Mouse (Mus musculus) heart, embryonic 11.5 days (tissue): ENCODE data around the gene Cacna2d3. TPM values are rescaled to one million over a fixed set of nuclear protein-coding genes. Genes with fewer than 3 reads are reported as not detected.

Experiments
- ATAC-seq: fragments of 200-750 bp; cut with Nextera tagmentation; replicated peaks from 2 replicates; pipeline ENCODE4 v1.8.0; 2017; ENCODE audit warnings: moderate library complexity; ENCODE audit not compliant: insufficient number of reproducible peaks, low FRiP score, low TSS enrichment
- H3K27ac ChIP-seq: fragments of 300-500 bp; sonication (generic); 2 replicates; pipeline ENCODE4 v1.5.1; 2014; ENCODE audit warnings: mild to moderate bottlenecking, low read depth, low read length
- H3K27me3 ChIP-seq: fragments of 300-500 bp; sonication (generic); 2 replicates; pipeline ENCODE4 v1.6.1; 2014; ENCODE audit warnings: mild to moderate bottlenecking, low read length, mixed read lengths; ENCODE audit not compliant: control insufficient read depth, insufficient read depth
- H3K36me3 ChIP-seq: fragments of 300-500 bp; sonication (generic); 2 replicates; pipeline ENCODE4 v1.6.1; 2014; ENCODE audit warnings: mild to moderate bottlenecking, low read length, moderate library complexity, mixed read lengths; ENCODE audit not compliant: control insufficient read depth, insufficient read depth
- H3K4me1 ChIP-seq: fragments of 300-500 bp; sonication (generic); 2 replicates; pipeline ENCODE4 v1.6.1; 2014; ENCODE audit warnings: low read length; ENCODE audit not compliant: control insufficient read depth, insufficient read depth
- H3K4me2 ChIP-seq: fragments of 300-500 bp; sonication (generic); 2 replicates; pipeline ENCODE4 v1.6.1; 2014; ENCODE audit warnings: mild to moderate bottlenecking, moderate library complexity
- H3K4me3 ChIP-seq: fragments of 300-500 bp; sonication (generic); 2 replicates; pipeline ENCODE4 v1.5.1; 2014; ENCODE audit warnings: low read depth, low read length
- H3K9ac ChIP-seq: fragments of 300-500 bp; sonication (generic); 2 replicates; pipeline ENCODE4 v1.6.1; 2014; ENCODE audit warnings: mild to moderate bottlenecking, low read depth, low read length, moderate library complexity
- H3K9me3 ChIP-seq: fragments of 300-500 bp; sonication (generic); replicated peaks from 2 replicates; pipeline ENCODE4 v1.6.1; 2016; ENCODE audit warnings: low read length; ENCODE audit not compliant: control insufficient read depth
- WGBS: fragments of 180-500 bp; shearing (Covaris S2); extraction: QIAGEN DNeasy Blood & Tissue Kit; methylation state at CpG from one replicate; pipeline ENCODE4 v1.1.7; 2014; ENCODE audit not compliant: insufficient replicate concordance; 5-methylcytosine and 5-hydroxymethylcytosine counted together
- polyA plus RNA-seq: library from polyadenylated mRNA; unstranded; fragments of >200 nt; fragmentation: Nextera tagmentation; extraction: Ambion mirVana; gene quantifications from 2 replicates; pipeline ENCODE4 v1.2.1, GENCODE M21; 2014

Gene Cacna2d3
- polyA plus RNA-seq, 1 experiment from 2014 or later = 2.6 TPM

DNA sequence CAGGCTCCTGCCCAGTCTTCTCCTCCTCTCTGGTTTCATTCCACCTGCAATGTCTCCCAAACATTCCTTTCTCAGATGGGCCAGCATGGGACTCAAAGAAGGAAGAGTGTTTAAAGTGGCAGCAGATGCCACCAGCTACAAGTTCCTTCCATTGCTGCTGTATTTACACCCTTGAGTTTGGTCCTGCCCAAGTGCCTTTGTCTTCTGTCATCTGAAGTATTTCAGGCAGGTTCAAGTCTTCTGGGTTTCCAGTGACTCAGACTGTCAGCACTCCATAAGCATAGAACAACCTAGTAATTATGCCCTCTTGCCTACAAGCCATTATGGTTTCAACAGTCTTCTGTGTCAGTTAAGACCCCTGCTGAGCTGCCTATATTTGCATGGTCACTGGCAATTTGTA lies 493.2 kb downstream of the Cacna2d3 start:
- H3K9ac ChIP-seq = no peak overlapping the region
- no peaks in the 10 kb centered on the region for H3K36me3 ChIP-seq
- no peak for ATAC-seq
- H3K27me3 ChIP-seq = no peaks in the 10 kb centered on the region
- H3K4me2 ChIP-seq = no peak overlapping the region
- peak overlapping the region; percentile 41; the same call in 1 of the 2 replicates for H3K27ac ChIP-seq
- no peak overlapping the region for H3K4me3 ChIP-seq
- peaks cover 11% of the 10 kb centered on the region; the same call in 1 of the 2 replicates for H3K4me1 ChIP-seq
- H3K9me3 ChIP-seq = no peaks in the 10 kb centered on the region

DNA sequence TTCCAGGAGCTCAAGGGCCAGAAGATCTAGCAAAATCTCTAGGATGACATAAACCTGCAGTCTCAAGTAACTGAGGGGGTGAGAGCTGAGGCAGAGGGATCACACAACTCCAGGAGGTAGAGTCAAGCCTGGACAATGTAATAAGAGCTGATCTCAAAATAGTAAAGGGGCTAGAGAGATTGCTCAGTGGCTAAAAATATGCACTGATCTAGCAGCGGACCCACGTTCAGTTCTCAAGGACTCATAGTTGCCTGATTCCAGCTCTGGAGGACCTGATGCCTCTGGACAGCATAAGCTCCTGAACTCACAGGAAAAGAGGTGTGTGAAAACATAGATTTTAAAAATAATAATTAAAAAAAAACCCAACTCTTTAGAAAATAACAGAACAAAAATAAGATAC lies 493.7 kb downstream of the Cacna2d3 start:
- no peaks in the 10 kb centered on the region for H3K9me3 ChIP-seq
- no peak overlapping the region for H3K4me2 ChIP-seq
- no peaks in the 10 kb centered on the region for H3K36me3 ChIP-seq
- WGBS = 52% methylated on average over 2 of the region's 2 CpGs
- 0 out of 2 replicates have a peak overlapping the region, but pooled peaks have one; percentile 15 for H3K27ac ChIP-seq
- no peak overlapping the region for H3K9ac ChIP-seq
- H3K4me3 ChIP-seq = no peak overlapping the region
- no peak for ATAC-seq
- H3K4me1 ChIP-seq = peaks cover 11% of the 10 kb centered on the region; the same call in 1 of the 2 replicates
- no peaks in the 10 kb centered on the region for H3K27me3 ChIP-seq

DNA sequence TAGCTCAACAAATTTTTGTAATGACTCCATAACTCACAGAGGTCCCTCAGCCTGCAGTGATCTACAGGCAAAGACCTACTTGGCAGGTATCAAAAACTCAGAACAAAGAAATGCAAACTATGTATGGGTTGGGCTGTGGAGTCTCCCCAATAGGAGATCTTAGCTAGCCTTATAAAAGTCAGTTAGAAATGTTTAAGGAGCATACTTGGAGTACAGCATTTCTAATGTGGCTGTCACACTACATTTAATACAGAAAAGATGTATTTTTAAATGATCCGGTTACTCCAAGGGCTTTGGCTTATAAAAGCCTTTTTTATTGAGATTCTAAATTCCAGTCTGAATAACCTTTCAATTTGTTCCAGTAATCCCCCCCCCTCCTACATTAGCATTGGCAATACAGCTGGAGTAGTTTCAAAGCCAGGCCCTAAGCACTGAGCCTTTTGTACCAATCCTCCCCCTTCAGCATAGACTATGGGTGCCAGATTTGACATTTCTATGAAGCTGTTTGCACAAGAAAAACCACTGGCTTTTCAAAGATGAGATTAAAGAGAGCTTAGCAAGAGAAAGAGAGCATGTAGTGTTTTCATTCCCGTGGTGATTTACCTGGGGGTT lies 495.8 kb downstream of the Cacna2d3 start:
- Histone ChIP-seq H3K9me3 (no peaks in the 10 kb centered on the region), H3K9ac (no peak overlapping the region), H3K36me3 (no peaks in the 10 kb centered on the region), H3K27ac (no peak overlapping the region), H3K4me2 (no peak overlapping the region), H3K4me3 (no peak overlapping the region), H3K27me3 (no peaks in the 10 kb centered on the region), H3K4me1 (peaks cover 11% of the 10 kb centered on the region; the same call in 1 of the 2 replicates)
- 66% methylated on average over 2 of the region's 2 CpGs for WGBS
- ATAC-seq = no peak

DNA sequence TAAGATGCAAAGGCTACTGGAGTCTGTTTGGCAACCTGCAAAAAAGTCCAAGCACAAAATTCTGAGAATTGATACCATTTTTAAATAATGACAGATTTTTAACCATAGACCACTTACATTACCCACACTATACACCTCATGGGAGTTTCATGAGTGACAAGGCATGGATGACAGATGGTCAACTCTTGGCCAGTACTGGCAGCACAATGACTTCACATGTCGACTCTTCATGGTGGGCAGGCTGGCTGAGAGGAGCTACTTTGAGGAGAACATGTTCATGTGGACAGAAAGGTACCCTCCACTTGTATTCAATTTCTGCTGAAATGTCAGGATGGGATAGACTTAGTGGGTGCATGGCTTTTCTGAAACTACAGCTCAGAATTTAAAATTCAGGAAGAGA lies 498.7 kb downstream of the Cacna2d3 start:
- Histone ChIP-seq H3K36me3 (no peaks in the 10 kb centered on the region), H3K4me1 (no peaks in the 10 kb centered on the region), H3K27me3 (no peaks in the 10 kb centered on the region), H3K27ac (no peak overlapping the region), H3K4me2 (no peak overlapping the region), H3K9ac (no peak overlapping the region), H3K4me3 (no peak overlapping the region), H3K9me3 (no peaks in the 10 kb centered on the region)
- 81% methylated on average over 1 of the region's 1 CpGs for WGBS
- ATAC-seq = no peak

DNA sequence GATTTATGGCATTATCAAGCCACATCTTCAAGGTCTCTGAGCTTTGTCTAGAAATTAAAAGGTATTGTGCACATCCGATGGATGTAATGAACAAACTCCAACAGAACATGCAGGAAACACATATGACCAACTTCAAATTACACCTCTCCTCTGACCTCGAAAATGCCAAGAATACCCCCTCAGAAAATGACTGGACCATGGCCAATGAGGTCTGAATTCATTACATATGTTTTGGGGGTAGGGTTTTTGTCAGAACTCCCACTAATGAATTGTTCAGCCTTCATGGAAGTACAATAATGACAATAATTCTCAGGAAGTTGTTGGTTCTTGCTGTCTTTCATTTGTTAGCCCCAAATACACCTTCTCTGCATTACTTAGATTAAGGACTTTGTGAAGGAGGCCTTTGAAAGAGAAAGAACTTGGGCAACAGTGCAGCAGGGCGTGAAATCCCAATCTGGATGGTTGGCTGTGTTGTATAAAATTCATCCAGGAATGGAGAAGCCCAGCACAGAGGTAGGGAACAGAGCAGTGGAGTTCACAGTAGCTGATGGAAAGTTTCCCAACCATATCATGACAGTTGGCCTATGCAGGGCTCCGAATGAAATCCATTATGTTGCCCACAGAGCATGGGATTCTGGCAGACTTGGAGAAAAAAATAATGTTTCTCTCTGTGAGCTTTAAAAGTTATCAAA lies 499.3 kb downstream of the Cacna2d3 start:
- H3K36me3 ChIP-seq = no peaks in the 10 kb centered on the region
- no peak overlapping the region for H3K4me3 ChIP-seq
- H3K27ac ChIP-seq = no peak overlapping the region
- H3K4me2 ChIP-seq = no peak overlapping the region
- no peak overlapping the region for H3K9ac ChIP-seq
- H3K9me3 ChIP-seq = no peaks in the 10 kb centered on the region
- 73% methylated on average over 4 of the region's 4 CpGs for WGBS
- no peaks in the 10 kb centered on the region for H3K27me3 ChIP-seq
- H3K4me1 ChIP-seq = no peaks in the 10 kb centered on the region
- ATAC-seq = no peak

DNA sequence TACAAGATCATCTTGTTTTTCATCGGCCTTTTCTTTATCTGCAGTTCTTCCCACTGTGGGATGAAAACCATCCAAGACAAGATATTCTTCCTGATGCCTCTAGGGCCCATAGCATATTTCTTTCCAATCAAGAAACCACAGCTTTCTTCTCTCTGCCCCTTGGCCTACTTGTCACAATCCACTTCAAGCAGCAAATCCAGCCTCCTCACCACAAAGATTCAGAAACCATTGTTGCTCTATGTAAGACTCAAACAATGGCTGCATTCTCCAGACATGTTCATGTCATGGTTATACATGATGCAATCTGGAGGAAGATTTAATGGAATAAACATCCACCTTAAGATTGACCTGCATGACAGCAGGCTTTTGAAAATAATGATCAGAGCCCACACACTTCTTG lies 505.6 kb downstream of the Cacna2d3 start:
- Histone ChIP-seq H3K4me2 (no peak overlapping the region), H3K4me1 (no peaks in the 10 kb centered on the region), H3K9me3 (no peaks in the 10 kb centered on the region), H3K4me3 (no peak overlapping the region), H3K9ac (no peak overlapping the region), H3K27me3 (no peaks in the 10 kb centered on the region), H3K36me3 (no peaks in the 10 kb centered on the region), H3K27ac (no peak overlapping the region)
- no peak for ATAC-seq
- WGBS = 79% methylated on average over 1 of the region's 1 CpGs

DNA sequence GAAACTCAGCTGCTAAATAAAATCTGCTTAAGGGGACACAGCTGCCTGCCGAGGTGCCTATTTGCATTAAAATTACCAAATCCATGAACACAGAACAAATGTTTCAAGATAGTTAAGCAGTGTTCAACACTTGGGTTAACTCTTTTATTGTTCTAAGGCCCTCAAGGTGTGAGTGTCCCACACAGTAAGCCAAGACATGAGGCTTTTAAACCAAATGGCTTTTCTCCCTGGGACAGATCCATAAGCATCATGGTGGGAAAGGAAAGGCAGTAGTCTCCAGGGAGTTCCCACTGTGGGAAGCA lies 516.7 kb downstream of the Cacna2d3 start:
- no peak overlapping the region for H3K4me3 ChIP-seq
- no peak for ATAC-seq
- no peak overlapping the region for H3K9ac ChIP-seq
- no peak overlapping the region for H3K27ac ChIP-seq
- H3K36me3 ChIP-seq = no peaks in the 10 kb centered on the region
- 85% methylated on average over 1 of the region's 1 CpGs for WGBS
- H3K9me3 ChIP-seq = no peaks in the 10 kb centered on the region
- no peaks in the 10 kb centered on the region for H3K27me3 ChIP-seq
- no peaks in the 10 kb centered on the region for H3K4me1 ChIP-seq
- no peak overlapping the region for H3K4me2 ChIP-seq

DNA sequence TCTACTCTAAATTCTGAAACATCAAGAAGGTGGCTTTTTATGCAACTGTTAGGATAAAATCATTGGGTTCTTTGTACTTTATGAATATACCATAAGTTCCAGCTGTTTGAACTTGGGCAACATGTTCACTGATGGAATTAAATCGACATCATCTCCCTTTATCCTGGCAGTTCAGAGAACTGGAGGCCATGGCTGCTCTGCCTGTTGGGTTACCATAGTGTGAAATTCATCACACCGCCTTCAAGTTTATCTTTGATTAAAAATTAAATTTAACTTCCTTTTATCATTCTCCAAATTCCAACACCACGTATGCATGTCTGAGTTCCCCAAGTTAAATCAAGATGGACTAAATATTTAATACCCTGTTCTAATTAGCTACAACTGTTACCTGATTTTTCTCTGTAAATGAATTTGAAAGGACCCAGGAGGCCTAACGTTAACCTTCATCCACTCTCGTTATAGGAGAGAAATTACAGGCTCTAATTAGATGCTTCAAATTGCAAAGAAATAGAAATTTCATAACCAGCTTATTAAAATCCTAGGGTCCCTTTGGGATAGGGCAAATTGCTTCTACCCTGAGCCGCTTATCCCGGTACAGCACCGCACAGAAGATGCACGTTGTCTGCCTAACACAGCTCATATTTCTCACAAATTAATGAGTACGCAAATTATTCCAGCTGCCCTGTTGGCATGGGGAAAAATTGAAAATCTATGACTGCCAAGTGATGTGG lies 517.3 kb downstream of the Cacna2d3 start:
- ATAC-seq = no peak
- Histone ChIP-seq H3K4me3 (no peak overlapping the region), H3K4me1 (no peaks in the 10 kb centered on the region), H3K27me3 (no peaks in the 10 kb centered on the region), H3K27ac (no peak overlapping the region), H3K9me3 (no peaks in the 10 kb centered on the region), H3K36me3 (no peaks in the 10 kb centered on the region), H3K9ac (no peak overlapping the region), H3K4me2 (no peak overlapping the region)
- 88% methylated on average over 10 of the region's 10 CpGs for WGBS

DNA sequence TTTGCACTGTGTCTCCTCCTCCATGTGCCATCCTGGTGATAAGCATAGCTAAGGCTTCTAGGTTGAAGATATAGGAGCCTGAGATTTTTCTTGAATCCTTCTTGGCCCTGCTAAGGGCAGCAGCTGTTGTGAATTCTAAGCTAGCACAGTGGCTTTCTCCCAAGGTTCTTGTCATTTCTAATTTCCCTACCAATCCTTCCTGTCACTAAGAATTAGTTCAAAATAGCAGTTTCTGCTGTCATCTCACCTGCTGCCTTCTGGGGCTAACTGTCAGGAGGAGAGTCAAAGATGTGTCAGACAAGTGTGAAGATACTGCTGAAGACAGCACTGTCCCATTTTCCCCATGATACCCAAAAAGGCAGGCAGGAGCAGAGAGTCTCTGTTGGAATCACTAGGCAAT lies 525.5 kb downstream of the Cacna2d3 start:
- Histone ChIP-seq H3K27me3 (no peaks in the 10 kb centered on the region), H3K4me1 (no peaks in the 10 kb centered on the region), H3K9me3 (no peaks in the 10 kb centered on the region), H3K4me2 (no peak overlapping the region), H3K36me3 (no peaks in the 10 kb centered on the region), H3K4me3 (no peak overlapping the region), H3K27ac (no peak overlapping the region), H3K9ac (no peak overlapping the region)
- no peak for ATAC-seq
